Mouse (Mus musculus): ENCODE data around the gene Tmem72. TPM values are rescaled to one million over a fixed set of nuclear protein-coding genes. Genes with fewer than 3 reads are reported as not detected.

Gene Tmem72
- polyA plus RNA-seq, 1 experiment: 0.04 TPM

GRCm38 (mm10) chr6:116664830-116665229, 51.9 kb downstream of the Tmem72 start:
- H3K36me3 ChIP-seq (ENCODE audit: control insufficient read depth, insufficient read depth, low read length): no peaks in the 10 kb centered on the region
- H3K4me1 ChIP-seq (ENCODE audit: control insufficient read depth, insufficient read depth, low read length): peaks cover 2% of the 10 kb centered on the region; the same call in 1 of the 2 replicates
- TF ChIP-seq CTCF (IDR thresholded peaks at IDR 0.05; ENCODE audit: control insufficient read depth, insufficient read depth, insufficient replicate concordance, low read depth, low read length): no peak
- no peak for TF ChIP-seq POLR2A (IDR thresholded peaks at IDR 0.05; ENCODE audit: control insufficient read depth, low read depth, low read length)
- no peak overlapping the region for H3K27ac ChIP-seq (ENCODE audit: control insufficient read depth, insufficient read depth, low read depth, low read length)
- no peak overlapping the region for H3K4me3 ChIP-seq (ENCODE audit: control insufficient read depth, low read depth, low read length)
- no peaks in the 10 kb centered on the region for H3K27me3 ChIP-seq (ENCODE audit: control insufficient read depth, insufficient read depth, low read length)

- H3K4me1 ChIP-seq (ENCODE audit: control insufficient read depth, insufficient read depth, low read length): peaks cover 2% of the 10 kb centered on the region; the same call in 1 of the 2 replicates
- H3K27ac ChIP-seq (ENCODE audit: control insufficient read depth, insufficient read depth, low read depth, low read length): no peak overlapping the region
- H3K4me3 ChIP-seq (ENCODE audit: control insufficient read depth, low read depth, low read length): no peak overlapping the region
- no peaks in the 10 kb centered on the region for H3K36me3 ChIP-seq (ENCODE audit: control insufficient read depth, insufficient read depth, low read length)
- H3K27me3 ChIP-seq (ENCODE audit: control insufficient read depth, insufficient read depth, low read length): no peaks in the 10 kb centered on the region
- no peak for TF ChIP-seq CTCF (IDR thresholded peaks at IDR 0.05; ENCODE audit: control insufficient read depth, insufficient read depth, insufficient replicate concordance, low read depth, low read length)
- no peak for TF ChIP-seq POLR2A (IDR thresholded peaks at IDR 0.05; ENCODE audit: control insufficient read depth, low read depth, low read length)
These were observed 52.7 kb downstream of the Tmem72 start for GRCm38 (mm10) chr6:116664031-116664430.

GRCm38 (mm10) chr6:116663364-116663763, 53.3 kb downstream of the Tmem72 start:
- Histone ChIP-seq H3K27me3 (ENCODE audit: control insufficient read depth, insufficient read depth, low read length) (no peaks in the 10 kb centered on the region), H3K4me1 (ENCODE audit: control insufficient read depth, insufficient read depth, low read length) (no peaks in the 10 kb centered on the region), H3K36me3 (ENCODE audit: control insufficient read depth, insufficient read depth, low read length) (no peaks in the 10 kb centered on the region), H3K4me3 (ENCODE audit: control insufficient read depth, low read depth, low read length) (no peak overlapping the region), H3K27ac (ENCODE audit: control insufficient read depth, insufficient read depth, low read depth, low read length) (no peak overlapping the region)
- TF ChIP-seq POLR2A (IDR thresholded peaks at IDR 0.05; ENCODE audit: control insufficient read depth, low read depth, low read length) (no peak), CTCF (IDR thresholded peaks at IDR 0.05; ENCODE audit: control insufficient read depth, insufficient read depth, insufficient replicate concordance, low read depth, low read length) (no peak)

GRCm38 (mm10) chr6:116653684-116654454, 62.8 kb downstream of the Tmem72 start:
- no peak for TF ChIP-seq CTCF (IDR thresholded peaks at IDR 0.05; ENCODE audit: control insufficient read depth, insufficient read depth, insufficient replicate concordance, low read depth, low read length)
- no peak for TF ChIP-seq POLR2A (IDR thresholded peaks at IDR 0.05; ENCODE audit: control insufficient read depth, low read depth, low read length)
- Histone ChIP-seq H3K27ac (ENCODE audit: control insufficient read depth, insufficient read depth, low read depth, low read length) (no peak overlapping the region), H3K4me3 (ENCODE audit: control insufficient read depth, low read depth, low read length) (no peak overlapping the region), H3K36me3 (ENCODE audit: control insufficient read depth, insufficient read depth, low read length) (no peaks in the 10 kb centered on the region), H3K4me1 (ENCODE audit: control insufficient read depth, insufficient read depth, low read length) (no peaks in the 10 kb centered on the region; the same call in 1 of the 2 replicates), H3K27me3 (ENCODE audit: control insufficient read depth, insufficient read depth, low read length) (no peaks in the 10 kb centered on the region)

- no peak overlapping the region for H3K27ac ChIP-seq (ENCODE audit: control insufficient read depth, insufficient read depth, low read depth, low read length)
- no peaks in the 10 kb centered on the region for H3K27me3 ChIP-seq (ENCODE audit: control insufficient read depth, insufficient read depth, low read length)
- H3K4me3 ChIP-seq (ENCODE audit: control insufficient read depth, low read depth, low read length): no peak overlapping the region
- H3K4me1 ChIP-seq (ENCODE audit: control insufficient read depth, insufficient read depth, low read length): no peaks in the 10 kb centered on the region; the same call in 1 of the 2 replicates
- no peak for TF ChIP-seq CTCF (IDR thresholded peaks at IDR 0.05; ENCODE audit: control insufficient read depth, insufficient read depth, insufficient replicate concordance, low read depth, low read length)
- no peak for TF ChIP-seq POLR2A (IDR thresholded peaks at IDR 0.05; ENCODE audit: control insufficient read depth, low read depth, low read length)
- no peaks in the 10 kb centered on the region for H3K36me3 ChIP-seq (ENCODE audit: control insufficient read depth, insufficient read depth, low read length)
These were observed 63.5 kb downstream of the Tmem72 start for GRCm38 (mm10) chr6:116653191-116653590.

- H3K27ac ChIP-seq (ENCODE audit: control insufficient read depth, insufficient read depth, low read depth, low read length): no peak overlapping the region
- TF ChIP-seq POLR2A (IDR thresholded peaks at IDR 0.05; ENCODE audit: control insufficient read depth, low read depth, low read length) (no peak), CTCF (IDR thresholded peaks at IDR 0.05; ENCODE audit: control insufficient read depth, insufficient read depth, insufficient replicate concordance, low read depth, low read length) (no peak; the same call in 1 of the 2 replicates)
- no peaks in the 10 kb centered on the region for H3K36me3 ChIP-seq (ENCODE audit: control insufficient read depth, insufficient read depth, low read length)
- no peak overlapping the region for H3K4me3 ChIP-seq (ENCODE audit: control insufficient read depth, low read depth, low read length)
- H3K4me1 ChIP-seq (ENCODE audit: control insufficient read depth, insufficient read depth, low read length): no peaks in the 10 kb centered on the region; the same call in 1 of the 2 replicates
- H3K27me3 ChIP-seq (ENCODE audit: control insufficient read depth, insufficient read depth, low read length): no peaks in the 10 kb centered on the region
These were observed 65.1 kb downstream of the Tmem72 start for GRCm38 (mm10) chr6:116651437-116652118.

GRCm38 (mm10) chr6:116650406-116650805, 66.3 kb downstream of the Tmem72 start, which contains the start of gene Depp1:
Depp1 (plus strand) TSS chr6:116650609.
- Histone ChIP-seq H3K4me1 (ENCODE audit: control insufficient read depth, insufficient read depth, low read length) (no peaks in the 10 kb centered on the region; the same call in 1 of the 2 replicates), H3K4me3 (ENCODE audit: control insufficient read depth, low read depth, low read length) (no peak within 1 kb of the TSS)

More at GRCm38 (mm10) chr6:116650406-116650805, 66.3 kb downstream of the Tmem72 start, which contains the start of gene Depp1:
- Histone ChIP-seq H3K27me3 (ENCODE audit: control insufficient read depth, insufficient read depth, low read length) (no peaks in the 10 kb centered on the region), H3K27ac (ENCODE audit: control insufficient read depth, insufficient read depth, low read depth, low read length) (no peak within 1 kb of the TSS), H3K36me3 (ENCODE audit: control insufficient read depth, insufficient read depth, low read length) (no peaks in the 10 kb centered on the region)
- TF ChIP-seq CTCF (IDR thresholded peaks at IDR 0.05; ENCODE audit: control insufficient read depth, insufficient read depth, insufficient replicate concordance, low read depth, low read length) (no peak), POLR2A (IDR thresholded peaks at IDR 0.05; ENCODE audit: control insufficient read depth, low read depth, low read length) (no peak)
